Mouse (Mus musculus) heart, embryonic 15.5 days (tissue): ENCODE measurements around the gene Rpl31. TPM values are rescaled to one million over a fixed set of nuclear protein-coding genes. Genes with fewer than 3 reads are reported as not detected.

Experiments
- ATAC-seq: fragments of 200-750 bp; cut with Nextera tagmentation; replicated peaks from 2 replicates; pipeline ENCODE4 v1.8.0; 2017; ENCODE audit warnings: low read depth, moderate TSS enrichment; ENCODE audit not compliant: insufficient number of reproducible peaks, insufficient read depth, low FRiP score
- H3K27ac ChIP-seq: fragments of 300-500 bp; sonication (generic); 2 replicates; pipeline ENCODE4 v1.5.1; 2015; ENCODE audit warnings: mild to moderate bottlenecking, inconsistent platforms
- H3K27me3 ChIP-seq: fragments of 300-500 bp; sonication (generic); 2 replicates; pipeline ENCODE4 v1.6.1; 2015; ENCODE audit warnings: inconsistent platforms
- H3K36me3 ChIP-seq: fragments of 300-500 bp; sonication (generic); 2 replicates; pipeline ENCODE4 v1.6.1; 2015; ENCODE audit warnings: mild to moderate bottlenecking, inconsistent platforms
- H3K4me1 ChIP-seq: fragments of 300-500 bp; sonication (generic); replicated peaks from 2 replicates; pipeline ENCODE4 v1.6.1; 2015; ENCODE audit warnings: inconsistent platforms
- H3K4me2 ChIP-seq: fragments of 300-500 bp; sonication (generic); 2 replicates; pipeline ENCODE4 v1.6.1; 2015; ENCODE audit warnings: inconsistent platforms, mild to moderate bottlenecking, moderate library complexity
- H3K4me3 ChIP-seq: fragments of 300-500 bp; sonication (generic); 2 replicates; pipeline ENCODE4 v1.5.1; 2015; ENCODE audit warnings: mild to moderate bottlenecking, inconsistent platforms
- H3K9ac ChIP-seq: fragments of 300-500 bp; sonication (generic); 2 replicates; pipeline ENCODE4 v1.6.1; 2015; ENCODE audit warnings: mild to moderate bottlenecking, inconsistent platforms
- H3K9me3 ChIP-seq: fragments of 300-500 bp; sonication (generic); replicated peaks from 2 replicates; pipeline ENCODE4 v1.6.1; 2016; ENCODE audit warnings: inconsistent platforms
- WGBS: fragments of 180-500 bp; shearing (Covaris S2); methylation state at CpG from one replicate; pipeline ENCODE4 v1.1.7; 2015; ENCODE audit warnings: mixed read lengths; 5-methylcytosine and 5-hydroxymethylcytosine counted together
- polyA plus RNA-seq: library from polyadenylated mRNA; unstranded; fragments of >200 nt; fragmentation: Nextera tagmentation; extraction: Ambion mirVana; gene quantifications from 2 replicates; pipeline ENCODE4 v1.2.1, GENCODE M21; 2015

The Rpl31 gene
- polyA plus RNA-seq, 1 experiment from 2014 or later = 324 TPM

DNA sequence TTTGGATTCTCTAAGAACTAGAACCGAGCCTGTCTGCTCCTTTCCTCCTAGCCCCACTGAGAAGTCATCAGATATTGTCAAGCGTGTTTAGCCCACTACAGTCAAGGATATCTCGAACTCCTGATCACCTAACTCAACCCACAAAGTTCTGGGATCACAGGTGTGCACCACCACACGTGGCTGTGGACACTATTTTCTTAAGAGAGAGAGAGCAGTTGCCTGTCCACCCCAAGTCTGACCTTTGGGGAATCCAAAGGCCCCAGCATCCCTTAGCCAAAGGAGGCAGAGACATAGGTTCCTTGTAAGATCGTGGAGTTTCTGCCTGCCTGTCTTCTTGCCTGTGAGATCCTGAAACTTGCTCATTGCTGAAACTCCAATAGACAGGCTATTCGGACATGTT, 597 bp upstream of the Rpl31 start:
- WGBS = 24% methylated on average over 6 of the region's 6 CpGs
- no peak for ATAC-seq

DNA sequence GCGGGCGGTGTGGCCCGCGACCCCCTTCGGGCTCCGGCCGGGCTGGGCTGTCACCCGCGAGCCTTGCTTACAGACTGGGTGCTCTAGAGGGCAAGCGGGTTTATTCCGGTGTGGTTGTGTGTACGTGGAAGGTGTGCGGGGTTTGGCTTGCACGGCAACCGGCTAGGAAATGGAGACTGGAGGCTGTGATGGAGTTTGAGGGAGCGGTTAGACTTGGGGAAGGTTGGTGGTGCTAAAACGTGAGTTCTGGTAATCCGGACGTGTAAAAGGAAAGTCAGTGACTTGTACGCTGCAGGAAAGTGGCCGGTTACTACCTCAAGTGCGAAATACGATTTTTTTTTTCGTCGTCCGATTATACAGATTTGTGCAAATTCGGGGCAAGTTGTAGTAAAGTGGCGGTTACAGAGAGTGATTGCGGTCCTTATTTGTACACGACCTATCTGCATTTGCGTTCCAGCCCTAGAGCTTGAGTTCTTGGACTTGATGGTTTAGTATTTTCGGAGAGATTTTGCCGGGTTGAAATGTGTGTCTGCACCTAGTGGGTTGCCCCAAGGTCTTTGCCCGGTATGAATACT, 712 bp downstream of the Rpl31 start:
- WGBS = under 1% methylated on average over 34 of the region's 34 CpGs

More for the DNA sequence above, 597 bp upstream of the Rpl31 start:
- Histone ChIP-seq H3K36me3 (peaks cover 23% of the 10 kb centered on the region), H3K4me1 (peaks cover 15% of the 10 kb centered on the region), H3K4me3 (peak overlapping the region; percentile 95), H3K9ac (peak overlapping the region; percentile 57), H3K9me3 (no peaks in the 10 kb centered on the region), H3K4me2 (peak overlapping the region; percentile 68), H3K27ac (peak overlapping the region; percentile 28; the same call in 1 of the 2 replicates), H3K27me3 (no peaks in the 10 kb centered on the region; the same call in 1 of the 2 replicates)

DNA sequence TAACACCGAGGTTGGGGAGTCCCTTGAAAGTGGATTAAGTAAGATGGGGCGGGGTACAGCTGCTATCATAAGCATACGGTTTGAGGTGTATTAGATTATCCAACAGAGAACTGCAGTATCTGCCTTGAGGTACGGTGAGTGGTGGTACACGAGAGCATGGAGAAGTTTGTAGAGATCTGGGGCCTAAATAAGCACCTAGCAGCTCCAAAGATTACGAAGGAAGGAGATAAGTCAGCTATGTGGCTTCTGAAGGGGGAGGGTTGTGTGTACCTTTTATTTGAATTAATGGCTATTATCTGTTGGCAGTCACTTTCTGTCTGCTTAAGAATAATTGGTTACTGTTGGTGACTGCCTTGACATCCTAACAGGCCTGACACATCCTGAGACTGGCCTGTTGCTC, 2.8 kb downstream of the Rpl31 start:
- Histone ChIP-seq H3K36me3 (peaks cover 45% of the 10 kb centered on the region), H3K9ac (no peak overlapping the region)
- WGBS = 71% methylated on average over 6 of the region's 6 CpGs

More for the DNA sequence above, 712 bp downstream of the Rpl31 start:
- Histone ChIP-seq H3K4me1 (peaks cover 15% of the 10 kb centered on the region), H3K4me2 (peak overlapping the region; percentile 86), H3K27ac (peak overlapping the region; percentile 88), H3K4me3 (peak overlapping the region; percentile 95), H3K27me3 (no peaks in the 10 kb centered on the region), H3K9ac (peak overlapping the region; percentile 92), H3K36me3 (peaks cover 36% of the 10 kb centered on the region), H3K9me3 (no peaks in the 10 kb centered on the region)
- ATAC-seq = peak; percentile 28; the same call in 1 of the 2 replicates

DNA sequence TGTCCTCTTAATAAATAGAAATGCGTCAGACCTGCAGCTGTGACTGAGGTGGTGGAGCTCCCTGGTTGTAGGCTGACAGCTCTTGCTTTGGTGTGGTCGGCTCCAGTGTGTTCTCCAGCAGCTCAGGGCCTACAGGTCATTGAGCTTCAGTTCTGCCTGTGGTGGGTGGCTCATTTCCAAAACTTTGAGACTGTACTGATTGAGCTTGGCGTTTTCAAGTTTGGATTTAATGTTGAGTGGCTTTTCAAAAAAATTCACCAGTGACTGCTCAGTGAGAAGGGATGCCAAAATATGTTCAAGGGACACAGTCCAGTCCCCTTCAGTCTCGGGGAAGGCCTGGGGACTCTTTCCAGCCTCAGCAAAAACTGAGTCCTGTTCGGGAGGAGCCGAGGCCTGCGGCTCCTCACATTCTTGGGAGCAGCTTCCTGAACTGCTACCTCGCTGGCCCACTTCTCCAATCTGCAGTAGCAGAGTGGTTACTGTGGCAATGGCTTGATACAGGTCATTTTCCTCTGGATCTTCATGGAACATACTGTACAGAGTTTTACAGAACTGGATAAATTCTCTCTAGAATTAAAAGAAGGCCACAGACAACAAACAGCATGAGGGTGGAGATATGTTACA, 4.7 kb downstream of the Rpl31 start:
- Histone ChIP-seq H3K4me1 (peaks cover 11% of the 10 kb centered on the region), H3K4me2 (no peak overlapping the region), H3K27ac (no peak overlapping the region), H3K4me3 (no peak overlapping the region), H3K36me3 (peaks cover 48% of the 10 kb centered on the region), H3K27me3 (no peaks in the 10 kb centered on the region), H3K9ac (no peak overlapping the region), H3K9me3 (no peaks in the 10 kb centered on the region)
- 74% methylated on average over 8 of the region's 8 CpGs for WGBS
- ATAC-seq = no peak

More for the DNA sequence above, 2.8 kb downstream of the Rpl31 start:
- Histone ChIP-seq H3K27ac (no peak overlapping the region), H3K4me3 (no peak overlapping the region), H3K4me1 (peaks cover 15% of the 10 kb centered on the region), H3K27me3 (no peaks in the 10 kb centered on the region), H3K4me2 (no peak overlapping the region), H3K9me3 (no peaks in the 10 kb centered on the region)
- ATAC-seq = no peak

DNA sequence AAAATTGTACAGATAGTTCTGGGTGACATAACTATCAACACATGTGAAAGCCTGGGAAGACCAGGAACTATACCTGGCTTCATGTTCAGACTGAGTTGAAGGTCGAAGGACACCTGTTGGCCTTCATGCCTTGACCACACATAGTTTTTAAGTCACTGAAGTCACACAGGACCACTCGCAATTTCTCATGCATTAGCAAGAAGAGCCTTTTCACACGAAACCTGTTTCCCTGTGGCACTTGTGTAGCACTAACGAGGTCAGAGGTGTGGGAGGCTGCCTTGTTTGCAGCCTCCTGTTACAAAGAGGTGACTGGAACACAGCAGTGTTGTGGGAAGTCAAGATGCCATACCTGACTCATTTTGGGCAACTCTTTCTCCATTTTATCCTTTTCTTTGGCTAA, 5.7 kb downstream of the Rpl31 start:
- 84% methylated on average over 4 of the region's 4 CpGs for WGBS
- no peak for ATAC-seq
- H3K27me3 ChIP-seq = no peaks in the 10 kb centered on the region
- H3K9me3 ChIP-seq = no peaks in the 10 kb centered on the region
- H3K4me1 ChIP-seq = peaks cover 11% of the 10 kb centered on the region
- H3K4me3 ChIP-seq = no peak overlapping the region
- no peak overlapping the region for H3K9ac ChIP-seq
- H3K27ac ChIP-seq = no peak overlapping the region
- H3K4me2 ChIP-seq = no peak overlapping the region
- peaks cover 48% of the 10 kb centered on the region for H3K36me3 ChIP-seq

DNA sequence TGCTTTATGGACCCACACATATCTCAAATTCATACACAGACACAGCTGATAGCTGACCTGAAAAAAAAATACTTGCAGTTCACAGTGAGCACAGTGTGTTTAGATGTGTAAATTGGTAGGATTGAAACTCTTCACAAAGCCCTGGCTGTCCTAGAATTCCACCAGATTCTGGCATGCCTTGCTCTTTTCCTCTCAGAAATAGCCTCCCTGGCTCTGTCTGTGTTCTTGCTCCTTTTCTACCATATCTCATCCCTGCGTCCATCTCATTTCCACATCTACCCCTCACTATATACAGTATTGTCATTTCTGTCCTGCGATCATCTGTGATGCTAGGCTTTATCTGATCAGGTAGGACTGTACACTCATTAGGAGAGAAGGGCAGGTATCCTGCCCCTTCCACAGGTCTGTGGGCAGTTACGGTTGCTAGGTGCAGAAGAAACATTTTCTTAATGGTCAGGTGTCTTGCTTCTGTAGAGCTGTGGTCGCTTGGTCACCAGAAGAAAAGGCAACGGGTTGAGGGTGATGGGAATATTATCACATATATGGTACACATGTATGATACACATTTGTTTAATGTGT, 6.7 kb downstream of the Rpl31 start:
- no peak overlapping the region for H3K4me3 ChIP-seq
- H3K9me3 ChIP-seq = no peaks in the 10 kb centered on the region
- no peak overlapping the region for H3K9ac ChIP-seq
- no peaks in the 10 kb centered on the region for H3K27me3 ChIP-seq
- H3K4me2 ChIP-seq = no peak overlapping the region
- no peak for ATAC-seq
- no peak overlapping the region for H3K27ac ChIP-seq
- 86% methylated on average over 5 of the region's 5 CpGs for WGBS
- peaks cover 4% of the 10 kb centered on the region for H3K4me1 ChIP-seq
- H3K36me3 ChIP-seq = peaks cover 48% of the 10 kb centered on the region

DNA sequence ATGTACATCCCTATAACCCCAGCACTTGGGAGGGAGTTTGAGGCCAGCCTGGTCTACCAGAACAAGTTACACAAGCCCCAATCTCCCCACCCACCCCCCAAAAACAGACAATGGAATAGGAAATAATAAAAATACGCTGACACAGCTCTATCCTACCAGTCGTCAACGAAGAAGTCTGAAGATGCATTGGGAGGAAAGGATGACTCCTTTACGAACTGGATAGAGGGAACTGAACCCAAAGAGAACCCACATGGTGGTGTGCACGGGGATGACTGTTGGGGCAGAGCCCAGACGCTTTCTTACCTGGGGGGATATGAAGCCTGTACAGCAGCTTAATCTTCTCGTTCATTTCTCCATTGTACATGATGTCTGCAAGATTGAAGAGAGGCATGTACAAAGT, 8.5 kb downstream of the Rpl31 start:
- no peaks in the 10 kb centered on the region for H3K9me3 ChIP-seq
- peaks cover 35% of the 10 kb centered on the region for H3K36me3 ChIP-seq
- ATAC-seq = no peak

DNA sequence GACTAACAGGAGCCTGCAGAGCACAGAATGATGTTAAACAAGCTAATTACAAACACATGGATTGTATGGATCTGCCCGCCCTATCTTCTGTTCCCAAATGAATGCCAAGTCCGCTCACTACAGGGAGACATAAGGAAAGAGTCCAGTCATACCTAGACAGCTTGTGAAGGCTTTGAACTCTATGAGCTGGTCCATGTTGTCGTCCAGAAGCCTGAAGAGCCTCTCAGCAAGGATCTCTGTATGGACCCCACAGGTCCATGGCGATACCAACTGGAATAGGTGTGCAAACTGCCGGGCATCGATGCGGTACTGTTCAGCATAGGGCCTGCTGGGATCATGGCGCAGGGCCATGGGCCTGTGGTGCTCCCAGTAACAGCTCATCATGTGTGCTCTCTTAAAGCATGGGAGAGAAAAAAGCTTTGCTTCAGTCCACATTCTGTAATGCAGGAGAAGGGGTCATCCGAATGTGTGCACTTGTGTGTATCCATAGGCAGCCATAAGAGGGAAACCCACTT, 9.1 kb downstream of the Rpl31 start:
- Histone ChIP-seq H3K4me2 (no peak overlapping the region), H3K9ac (no peak overlapping the region), H3K9me3 (no peaks in the 10 kb centered on the region), H3K27ac (no peak overlapping the region), H3K4me1 (no peaks in the 10 kb centered on the region), H3K4me3 (no peak overlapping the region), H3K36me3 (peaks cover 28% of the 10 kb centered on the region), H3K27me3 (no peaks in the 10 kb centered on the region)
- no peak for ATAC-seq
- 96% methylated on average over 9 of the region's 9 CpGs for WGBS

More for the DNA sequence above, 8.5 kb downstream of the Rpl31 start:
- no peak overlapping the region for H3K4me2 ChIP-seq
- H3K4me1 ChIP-seq = no peaks in the 10 kb centered on the region
- WGBS = 84% methylated on average over 7 of the region's 7 CpGs
- no peak overlapping the region for H3K4me3 ChIP-seq
- no peaks in the 10 kb centered on the region for H3K27me3 ChIP-seq
- no peak overlapping the region for H3K9ac ChIP-seq
- no peak overlapping the region for H3K27ac ChIP-seq

DNA sequence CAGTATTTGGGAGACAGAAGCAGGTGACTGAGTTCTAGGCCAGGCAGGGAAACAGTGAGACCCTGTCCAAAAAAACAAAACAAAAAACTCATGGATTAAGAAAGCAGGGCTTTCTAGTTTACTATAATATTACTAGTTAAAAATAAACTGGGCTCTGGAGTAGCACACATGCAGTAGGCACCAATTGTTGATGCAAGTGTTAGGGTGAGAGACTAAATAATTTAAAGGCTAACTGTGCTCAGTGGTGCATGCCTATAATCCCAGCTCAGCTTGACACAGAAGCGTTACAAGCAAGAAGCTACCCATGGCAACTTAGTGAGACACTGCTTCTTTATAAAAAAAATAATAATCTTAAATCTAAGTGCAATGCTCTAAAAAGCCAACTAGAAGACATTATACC, 10.9 kb downstream of the Rpl31 start:
- Histone ChIP-seq H3K9ac (no peak overlapping the region), H3K36me3 (peaks cover 11% of the 10 kb centered on the region), H3K4me3 (no peak overlapping the region), H3K4me2 (no peak overlapping the region), H3K4me1 (no peaks in the 10 kb centered on the region), H3K27me3 (no peaks in the 10 kb centered on the region), H3K27ac (no peak overlapping the region), H3K9me3 (no peaks in the 10 kb centered on the region)
- no peak for ATAC-seq
- WGBS = 76% methylated on average over 1 of the region's 1 CpGs

DNA sequence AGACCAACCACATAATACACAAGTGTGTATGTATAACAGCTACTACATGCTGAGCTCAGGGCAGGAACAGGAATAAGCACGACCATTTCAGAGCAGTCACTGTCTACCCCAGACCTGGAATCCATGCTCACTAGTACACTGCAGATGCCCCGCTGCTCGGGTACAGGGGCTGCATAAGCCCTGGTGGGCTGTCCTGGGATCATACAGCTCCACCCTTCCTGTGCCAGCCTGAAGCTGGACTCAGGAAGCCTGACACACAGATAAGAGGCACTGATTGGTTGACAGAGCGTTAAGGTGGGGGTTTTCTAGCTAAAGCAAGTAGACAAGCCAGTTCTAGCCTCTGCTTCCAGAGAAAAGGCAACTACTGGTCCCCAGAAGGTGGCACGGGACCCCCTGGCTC, 11.4 kb downstream of the Rpl31 start:
- Histone ChIP-seq H3K4me3 (no peak overlapping the region), H3K9me3 (no peaks in the 10 kb centered on the region), H3K9ac (no peak overlapping the region), H3K27ac (no peak overlapping the region), H3K36me3 (peaks cover 6% of the 10 kb centered on the region; the same call in 1 of the 2 replicates), H3K4me2 (no peak overlapping the region), H3K27me3 (no peaks in the 10 kb centered on the region), H3K4me1 (no peaks in the 10 kb centered on the region)
- no peak for ATAC-seq
- WGBS = 46% methylated on average over 5 of the region's 5 CpGs

DNA sequence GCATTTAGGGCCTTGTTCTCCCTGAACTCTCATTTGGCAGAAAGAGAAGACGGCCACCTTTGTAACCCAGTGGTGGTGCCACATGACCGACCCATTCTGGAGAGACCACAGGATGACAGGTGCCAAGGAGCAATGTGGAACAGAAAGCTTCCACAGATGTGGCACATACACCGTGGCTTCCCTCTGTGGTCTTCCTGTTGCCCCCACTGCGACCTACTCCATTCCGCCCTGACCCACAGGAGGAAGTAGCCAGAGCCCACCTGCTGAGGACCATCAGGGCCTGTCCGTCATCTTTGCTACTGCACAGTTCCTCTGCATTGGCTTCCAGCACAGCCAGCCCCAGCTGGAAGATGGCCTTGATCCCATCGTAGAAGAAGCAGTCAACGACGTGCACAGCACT, 13.4 kb downstream of the Rpl31 start:
- Histone ChIP-seq H3K36me3 (peaks cover 3% of the 10 kb centered on the region; the same call in 1 of the 2 replicates), H3K4me3 (no peak overlapping the region), H3K4me2 (no peak overlapping the region), H3K9ac (no peak overlapping the region), H3K9me3 (no peaks in the 10 kb centered on the region), H3K4me1 (no peaks in the 10 kb centered on the region), H3K27ac (no peak overlapping the region), H3K27me3 (no peaks in the 10 kb centered on the region)
- 83% methylated on average over 9 of the region's 9 CpGs for WGBS
- ATAC-seq = no peak
